Comparison of ENCODE assay signal across 29 mouse cellular contexts in the genomic region with DNA sequence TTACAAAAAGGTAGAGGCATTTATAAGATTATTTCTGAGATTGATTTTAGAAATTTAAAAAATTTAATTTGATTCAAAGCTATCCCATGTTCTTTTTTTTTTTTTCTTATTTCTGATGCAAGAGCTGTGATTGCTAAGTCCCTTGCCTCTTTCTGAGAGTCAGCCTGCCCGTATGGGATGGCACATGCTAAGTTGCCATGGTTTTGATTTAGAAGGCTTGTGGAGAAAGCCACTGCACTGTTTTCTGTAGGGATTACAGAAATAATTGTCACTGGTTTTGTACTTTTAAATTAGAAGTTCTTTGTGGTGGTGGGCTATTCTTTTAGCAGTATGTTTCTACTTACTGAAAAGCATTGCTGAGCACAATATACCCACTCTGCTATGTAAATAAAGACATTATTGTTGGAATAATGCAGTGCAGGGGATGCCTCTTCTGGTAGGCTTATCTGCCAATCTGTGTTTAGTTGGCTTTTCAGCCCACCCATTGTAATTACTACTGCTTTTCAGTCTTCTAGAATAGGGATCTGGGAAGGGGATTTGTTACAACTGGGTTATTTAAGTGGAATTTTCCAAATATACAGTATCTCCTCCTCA. TPM values are rescaled to one million over a fixed set of nuclear protein-coding genes. Genes with fewer than 3 reads are reported as not detected.
A peak's percentile ranks its signal among the peaks of the same experiment; 100 is the strongest.
DNase-seq lines count a peak whose midpoint lies in the region; ATAC-seq and TF ChIP-seq lines count a peak whose summit lies in the region.
"Had no signal": no experiment of that assay in that cellular context is flagged by ENCODE, and none has a peak within 500 bp of the region (broad histone marks: within the 10 kb centered on the region; RNA-seq: fewer than 3 reads in every experiment).

No protein-coding gene starts in this region.

- no peaks in the 10 kb centered on the region for H3K27me3 ChIP-seq in hindbrain, embryonic 11.5 days (ENCODE audit: control insufficient read depth, insufficient read depth, low read length)
- H3K27me3 ChIP-seq in hindbrain, embryonic 16.5 days (replicated peaks; ENCODE audit: control insufficient read depth, insufficient read depth, low read length) = no peaks in the 10 kb centered on the region
- H3K27me3 ChIP-seq in midbrain, embryonic 13.5 days = peaks cover 37% of the 10 kb centered on the region
- no peaks in the 10 kb centered on the region for H3K27me3 ChIP-seq in midbrain, embryonic 15.5 days (replicated peaks)
- peaks cover 12% of the 10 kb centered on the region for H3K27me3 ChIP-seq in forebrain, embryonic 12.5 days
- H3K27me3 ChIP-seq in forebrain, postnatal 0 days (ENCODE audit: insufficient read depth, low read length) = no peaks in the 10 kb centered on the region
- H3K27me3 ChIP-seq: intestine, embryonic 15.5 days had no signal

- H3K9me3 ChIP-seq in hindbrain, embryonic 11.5 days (ENCODE audit: control insufficient read depth, low read length) = no peaks in the 10 kb centered on the region
- no peaks in the 10 kb centered on the region for H3K9me3 ChIP-seq in hindbrain, embryonic 16.5 days (ENCODE audit: control insufficient read depth, low read length)
- no peaks in the 10 kb centered on the region for H3K9me3 ChIP-seq in midbrain, embryonic 13.5 days
- H3K9me3 ChIP-seq in midbrain, embryonic 15.5 days = no peaks in the 10 kb centered on the region
- no peaks in the 10 kb centered on the region for H3K9me3 ChIP-seq in forebrain, embryonic 12.5 days
- H3K9me3 ChIP-seq in forebrain, postnatal 0 days (ENCODE audit: low read length) = no peaks in the 10 kb centered on the region
- H3K9me3 ChIP-seq: hindbrain, embryonic 10.5 days; intestine, embryonic 15.5 days had no signal

- no peak for TF ChIP-seq CTCF in forebrain, postnatal 0 days (IDR thresholded peaks at IDR 0.05; ENCODE audit: low read depth)

- H3K4me1 ChIP-seq in hindbrain, embryonic 11.5 days (replicated peaks; ENCODE audit: control insufficient read depth, insufficient read depth, low read length) = no peaks in the 10 kb centered on the region
- no peaks in the 10 kb centered on the region for H3K4me1 ChIP-seq in hindbrain, embryonic 16.5 days (ENCODE audit: control insufficient read depth, insufficient read depth, low read depth, low read length)
- H3K4me1 ChIP-seq in midbrain, embryonic 13.5 days (replicated peaks) = peaks cover 7% of the 10 kb centered on the region; the same call in 1 of the 2 replicates
- H3K4me1 ChIP-seq in midbrain, embryonic 15.5 days = no peaks in the 10 kb centered on the region
- peaks cover 5% of the 10 kb centered on the region; the same call in 1 of the 2 replicates for H3K4me1 ChIP-seq in forebrain, embryonic 12.5 days
- H3K4me1 ChIP-seq in forebrain, postnatal 0 days (ENCODE audit: insufficient read depth) = no peaks in the 10 kb centered on the region
- H3K4me1 ChIP-seq: hindbrain, embryonic 10.5 days; intestine, embryonic 15.5 days had no signal

- ATAC-seq in hindbrain, embryonic 11.5 days (ENCODE audit: low FRiP score) = peak; percentile 60
- no peak for ATAC-seq in hindbrain, embryonic 16.5 days
- ATAC-seq in midbrain, embryonic 13.5 days = peak; percentile 83
- ATAC-seq in midbrain, embryonic 15.5 days (replicated peaks) = no peak; the same call in 1 of the 2 replicates
- peak; percentile 78 for ATAC-seq in forebrain, embryonic 12.5 days (ENCODE audit: low FRiP score)
- ATAC-seq in forebrain, postnatal 0 days = peak; percentile 82; the same call in 1 of the 2 replicates
- ATAC-seq: CD4-positive, CD25-positive, alpha-beta regulatory T cell, adult 4 months; hindbrain, postnatal 0 days; intestine, embryonic 15.5 days had no signal

- WGBS in hindbrain, embryonic 11.5 days = 42% methylated on average over 1 of the region's 1 CpGs
- WGBS in hindbrain, embryonic 16.5 days = 37% methylated on average over 1 of the region's 1 CpGs
- 9% methylated on average over 1 of the region's 1 CpGs for WGBS in midbrain, embryonic 13.5 days
- WGBS in midbrain, embryonic 15.5 days = 22% methylated on average over 1 of the region's 1 CpGs
- 3% methylated on average over 1 of the region's 1 CpGs for WGBS in forebrain, embryonic 12.5 days
- WGBS in forebrain, postnatal 0 days = 17% methylated on average over 1 of the region's 1 CpGs

- H3K27ac ChIP-seq in hindbrain, embryonic 11.5 days (ENCODE audit: low read depth, low read length) = no peak overlapping the region
- no peak overlapping the region for H3K27ac ChIP-seq in hindbrain, embryonic 16.5 days (ENCODE audit: low read depth, low read length)
- H3K27ac ChIP-seq in midbrain, embryonic 13.5 days = no peak overlapping the region
- H3K27ac ChIP-seq in midbrain, embryonic 15.5 days = no peak overlapping the region
- H3K27ac ChIP-seq in forebrain, embryonic 12.5 days = no peak overlapping the region
- no peak overlapping the region for H3K27ac ChIP-seq in forebrain, postnatal 0 days (ENCODE audit: low read depth, low read length)
- H3K27ac ChIP-seq: hindbrain, embryonic 10.5 days; hindbrain, postnatal 0 days; intestine, embryonic 15.5 days; liver, embryonic 14.5 days; macrophage had no signal

- H3K4me2 ChIP-seq in hindbrain, embryonic 11.5 days (replicated peaks; ENCODE audit: low read depth, low read length) = no peak overlapping the region
- H3K4me2 ChIP-seq in hindbrain, embryonic 16.5 days (ENCODE audit: low read length) = no peak overlapping the region
- H3K4me2 ChIP-seq in midbrain, embryonic 13.5 days (replicated peaks) = no peak overlapping the region
- H3K4me2 ChIP-seq in midbrain, embryonic 15.5 days = no peak overlapping the region
- no peak overlapping the region for H3K4me2 ChIP-seq in forebrain, embryonic 12.5 days
- H3K4me2 ChIP-seq in forebrain, postnatal 0 days (ENCODE audit: low read depth) = no peak overlapping the region
- H3K4me2 ChIP-seq: intestine, embryonic 15.5 days had no signal

- H3K4me3 ChIP-seq in hindbrain, embryonic 11.5 days (ENCODE audit: low read depth, low read length) = no peak overlapping the region
- H3K4me3 ChIP-seq in hindbrain, embryonic 16.5 days (ENCODE audit: low read length) = no peak overlapping the region
- H3K4me3 ChIP-seq in midbrain, embryonic 13.5 days (replicated peaks) = no peak overlapping the region
- no peak overlapping the region for H3K4me3 ChIP-seq in midbrain, embryonic 15.5 days
- H3K4me3 ChIP-seq in forebrain, embryonic 12.5 days (replicated peaks) = no peak overlapping the region
- H3K4me3 ChIP-seq in forebrain, postnatal 0 days (ENCODE audit: low read depth, low read length) = no peak overlapping the region
- H3K4me3 ChIP-seq: hindbrain, embryonic 10.5 days; intestine, embryonic 15.5 days had no signal

- no peak overlapping the region for H3K9ac ChIP-seq in hindbrain, embryonic 11.5 days (ENCODE audit: low read depth, low read length)
- H3K9ac ChIP-seq in hindbrain, embryonic 16.5 days (ENCODE audit: low read depth, low read length) = no peak overlapping the region
- H3K9ac ChIP-seq in midbrain, embryonic 13.5 days (replicated peaks) = no peak overlapping the region
- no peak overlapping the region for H3K9ac ChIP-seq in midbrain, embryonic 15.5 days
- no peak overlapping the region for H3K9ac ChIP-seq in forebrain, embryonic 12.5 days
- H3K9ac ChIP-seq in forebrain, postnatal 0 days = no peak overlapping the region
- H3K9ac ChIP-seq: intestine, embryonic 15.5 days; liver, embryonic 14.5 days had no signal

- H3K36me3 ChIP-seq in hindbrain, embryonic 11.5 days (ENCODE audit: control insufficient read depth, insufficient read depth, low read length) = no peaks in the 10 kb centered on the region
- H3K36me3 ChIP-seq in hindbrain, embryonic 16.5 days (ENCODE audit: control insufficient read depth, insufficient read depth, low read length) = no peaks in the 10 kb centered on the region
- H3K36me3 ChIP-seq in midbrain, embryonic 13.5 days = no peaks in the 10 kb centered on the region
- no peaks in the 10 kb centered on the region for H3K36me3 ChIP-seq in midbrain, embryonic 15.5 days (replicated peaks)
- no peaks in the 10 kb centered on the region for H3K36me3 ChIP-seq in forebrain, embryonic 12.5 days (replicated peaks)
- H3K36me3 ChIP-seq in forebrain, postnatal 0 days (ENCODE audit: insufficient read depth) = no peaks in the 10 kb centered on the region
- H3K36me3 ChIP-seq: hindbrain, embryonic 10.5 days; intestine, embryonic 15.5 days had no signal

- no peak for DNase-seq in hindbrain, embryonic 11.5 days (ENCODE audit: low spot score)
- peak; percentile 20 for DNase-seq in forebrain, postnatal 0 days
- no peak for DNase-seq in testis, postnatal 10 days (ENCODE audit: low spot score)
- DNase-seq: adrenal gland, postnatal 25 days; cerebellum, adult 2 months; cerebellum, postnatal 36 days; heart, postnatal 14 days; kidney, adult 2 months; kidney, postnatal 36 days; liver; lung, adult 2 months; lung, postnatal 10 days; right cerebral cortex, postnatal 25 days; thymus, adult 18-20 months; thymus, postnatal 36 days had no signal

RNA-seq across cellular contexts. Expression of gene Gm10358, which starts 30.8 kb away (rescaled TPM):
- polyA plus RNA-seq in hindbrain, embryonic 11.5 days (2014; fragmentation: Nextera tagmentation; extraction: Ambion mirVana) = 0.15 and 0.37 TPM in 2 replicates
- polyA plus RNA-seq in hindbrain, embryonic 16.5 days (2015; fragmentation: Nextera tagmentation; extraction: Ambion mirVana) = 0.14 TPM in 1 of 2 replicates, not detected in the other
- polyA plus RNA-seq in midbrain, embryonic 13.5 days (2015; fragmentation: Nextera tagmentation; extraction: Ambion mirVana) = 0.35 TPM in 1 of 2 replicates, not detected in the other
- 0.19 TPM in 1 of 2 replicates, not detected in the other for polyA plus RNA-seq in midbrain, embryonic 15.5 days (2015; fragmentation: Nextera tagmentation; extraction: Ambion mirVana)
- 0.15 and 0.29 TPM in 2 replicates for polyA plus RNA-seq in forebrain, embryonic 12.5 days (2016; fragmentation: Nextera tagmentation; extraction: Ambion mirVana)
- total RNA-seq in forebrain, postnatal 0 days (2014; rRNA removed) = 0.31 and 0.33 TPM in 2 replicates
- polyA plus RNA-seq in forebrain, postnatal 0 days (2015; fragmentation: Nextera tagmentation; extraction: Ambion mirVana) = 0.23 TPM in 2 replicates
- total RNA-seq: adrenal gland, postnatal 25 days; megakaryocyte-erythroid progenitor cell, adult 5-6 weeks; neutrophil, adult 5-6 weeks had no signal
- polyA plus RNA-seq: hindbrain, postnatal 0 days; kidney, embryonic 16.5 days; lung, adult 2 months; neural tube, embryonic 11.5 days had no signal

Comparison
In these comparisons a context has a peak if more than half of its experiments do, and no peak if none do; other contexts are left out.
1. ATAC-seq: peak in hindbrain, embryonic 11.5 days (single experiment), midbrain, embryonic 13.5 days (single experiment), forebrain, embryonic 12.5 days (single experiment) and forebrain, postnatal 0 days (single experiment); none in hindbrain, embryonic 16.5 days (single experiment) and midbrain, embryonic 15.5 days (single experiment).